Mouse (Mus musculus): ENCODE results near the gene Fam126b.

GRCm38 (mm10) chr1:58618766-58619165 lies 32.6 kb upstream of the Fam126b start:
- no peak for TF ChIP-seq CTCF (IDR thresholded peaks at IDR 0.05; ENCODE audit: borderline replicate concordance, insufficient read depth, low read length)
- TF ChIP-seq POLR2A (IDR thresholded peaks at IDR 0.05; ENCODE audit: low read depth, low read length) = no peak

All from embryonic fibroblast, embryonic 13.5 days (primary cell).